10 mouse cellular contexts compared by ENCODE assay signal in genomic region chr1:57387876-57388275, GRCm38 (mm10). TPM values are rescaled to one million over a fixed set of nuclear protein-coding genes. Genes with fewer than 3 reads are reported as not detected.
DNase-seq lines count a peak whose midpoint lies in the region; ATAC-seq and TF ChIP-seq lines count a peak whose summit lies in the region.
"Had no signal": no experiment of that assay in that cellular context is flagged by ENCODE, and none has a peak within 500 bp of the region (broad histone marks: within the 10 kb centered on the region; RNA-seq: fewer than 3 reads in every experiment).

No protein-coding gene starts in this region.

- peak; percentile 14 for DNase-seq in MEL (ENCODE audit: low read depth, low spot score)
- peak; percentile 46 for DNase-seq in cerebellum, adult 9-11 months
- DNase-seq in hindbrain, postnatal 0 days (ENCODE audit: low spot score) = peak; percentile 92
- DNase-seq in midbrain, embryonic 14.5 days = peak; percentile 81
- DNase-seq in thymus, adult 2 months = no peak
- DNase-seq in heart, postnatal 36 days = no peak
- no peak for DNase-seq in heart, postnatal 25 days (ENCODE audit: low spot score)
- DNase-seq in kidney, adult 8-10 months = no peak
- DNase-seq: heart, postnatal 4 days had no signal

- TF ChIP-seq POLR2A in MEL (IDR thresholded peaks at IDR 0.05; ENCODE audit: control insufficient read depth in 1 of 2, insufficient read depth in 1 of 2, low read depth in 1 of 2, low read length in 2 of 2, poor library complexity in 1 of 2) = no peak
- TF ChIP-seq POLR2A in thymus, adult 2 months (IDR thresholded peaks at IDR 0.05; ENCODE audit: control insufficient read depth, extremely low read depth, insufficient read depth, low read length, poor library complexity) = no peak

- peaks cover 0 to 5% of the 10 kb centered on the region in 2 experiments; a peak in 2 of 4 replicates for H3K36me3 ChIP-seq in MEL (ENCODE audit: control insufficient read depth in 1 of 2, insufficient read depth in 2 of 2, low read length in 2 of 2)
- H3K36me3 ChIP-seq in hindbrain, postnatal 0 days (ENCODE audit: insufficient read depth, low read length) = peaks cover 14% of the 10 kb centered on the region; the same call in 1 of the 2 replicates
- H3K36me3 ChIP-seq in midbrain, embryonic 14.5 days (ENCODE audit: control insufficient read depth, insufficient read depth, low read length) = peaks cover 34% of the 10 kb centered on the region
- H3K36me3 ChIP-seq in thymus, adult 2 months (ENCODE audit: control insufficient read depth, insufficient read depth, low read length) = peaks cover 14% of the 10 kb centered on the region; the same call in 1 of the 2 replicates

- intact Hi-C loops in heart, postnatal 36 days (cut with DNase I) = no loop called here
- intact Hi-C loops in heart, postnatal 25 days (cut with DNase I) = no loop called here

- no peaks in the 10 kb centered on the region for H3K27me3 ChIP-seq in MEL (ENCODE audit: control insufficient read depth in 1 of 2, insufficient read depth in 2 of 2, low read length in 2 of 2)
- H3K27me3 ChIP-seq in hindbrain, postnatal 0 days (ENCODE audit: insufficient read depth, low read length) = no peaks in the 10 kb centered on the region
- no peaks in the 10 kb centered on the region for H3K27me3 ChIP-seq in midbrain, embryonic 14.5 days (ENCODE audit: control insufficient read depth, insufficient read depth, low read length)
- no peaks in the 10 kb centered on the region for H3K27me3 ChIP-seq in thymus, adult 2 months (ENCODE audit: control insufficient read depth, insufficient read depth, low read length)

- peak; percentile 94 for ATAC-seq in hindbrain, postnatal 0 days
- peak; percentile 84 for ATAC-seq in midbrain, embryonic 14.5 days (ENCODE audit: low FRiP score, low TSS enrichment)

- H3K4me3 ChIP-seq in MEL (ENCODE audit: control insufficient read depth in 1 of 2, insufficient read depth in 1 of 2, low read depth in 2 of 2, low read length in 2 of 2) = no peak overlapping the region
- H3K4me3 ChIP-seq in hindbrain, postnatal 0 days (ENCODE audit: low read length) = no peak overlapping the region
- H3K4me3 ChIP-seq in midbrain, embryonic 14.5 days (replicated peaks; ENCODE audit: low read depth, low read length) = no peak overlapping the region
- H3K4me3 ChIP-seq in thymus, adult 2 months (ENCODE audit: control insufficient read depth, insufficient read depth, low read length) = no peak overlapping the region

- whole genome bisulfite sequencing in hindbrain, postnatal 0 days = 31% methylated on average over 2 of the region's 2 CpGs
- 41% methylated on average over 2 of the region's 2 CpGs for WGBS in midbrain, embryonic 14.5 days
- WGBS in thymus, adult 2 months = 58% methylated on average over 2 of the region's 2 CpGs

- no peaks in the 10 kb centered on the region for H3K79me2 ChIP-seq in MEL (ENCODE audit: control insufficient read depth, insufficient read depth, low read length, poor library complexity)

- H3K4me2 ChIP-seq in hindbrain, postnatal 0 days (ENCODE audit: low read depth, low read length) = no peak overlapping the region
- H3K4me2 ChIP-seq in midbrain, embryonic 14.5 days (ENCODE audit: low read length) = no peak overlapping the region
- H3K4me2 ChIP-seq: liver, embryonic 11.5 days had no signal

- no peaks in the 10 kb centered on the region for H3K4me1 ChIP-seq in MEL (ENCODE audit: control insufficient read depth in 1 of 2, insufficient read depth in 2 of 2, low read length in 2 of 2)
- no peaks in the 10 kb centered on the region; the same call in none of the 2 replicates for H3K4me1 ChIP-seq in hindbrain, postnatal 0 days (ENCODE audit: insufficient read depth, low read length)
- 0 out of 2 replicates have a peak, but pooled peaks cover 2% of the 10 kb centered on the region for H3K4me1 ChIP-seq in midbrain, embryonic 14.5 days (ENCODE audit: control insufficient read depth, insufficient read depth, low read length)
- no peaks in the 10 kb centered on the region for H3K4me1 ChIP-seq in thymus, adult 2 months (replicated peaks; ENCODE audit: control insufficient read depth, insufficient read depth, low read length)

- no peak overlapping the region for H3K9ac ChIP-seq in MEL (ENCODE audit: control insufficient read depth, low read depth, low read length, poor library complexity, severe bottlenecking)
- H3K9ac ChIP-seq in hindbrain, postnatal 0 days (replicated peaks; ENCODE audit: low read length) = no peak overlapping the region
- H3K9ac ChIP-seq in midbrain, embryonic 14.5 days (replicated peaks; ENCODE audit: low read length) = no peak overlapping the region

- no peaks in the 10 kb centered on the region for H3K9me3 ChIP-seq in MEL (replicated peaks; ENCODE audit: insufficient read depth, low read length)
- H3K9me3 ChIP-seq in hindbrain, postnatal 0 days (ENCODE audit: low read length) = no peaks in the 10 kb centered on the region
- H3K9me3 ChIP-seq in midbrain, embryonic 14.5 days (ENCODE audit: control insufficient read depth, low read length) = no peaks in the 10 kb centered on the region

- no peak for TF ChIP-seq CTCF in MEL (IDR thresholded peaks at IDR 0.05 in 2 of 3, conservative IDR thresholded peaks at IDR 0.05 in 1 of 3; ENCODE audit: control insufficient read depth in 1 of 3, insufficient read depth in 1 of 3, low read depth in 2 of 3, low read length in 3 of 3, poor library complexity in 1 of 3, severe bottlenecking in 1 of 3)
- no peak for TF ChIP-seq CTCF in hindbrain, postnatal 0 days (IDR thresholded peaks at IDR 0.05; ENCODE audit: low read depth)
- TF ChIP-seq CTCF in thymus, adult 2 months (IDR thresholded peaks at IDR 0.05; ENCODE audit: borderline replicate concordance, control insufficient read depth, extremely low read depth, insufficient read depth, low read length, poor library complexity) = no peak

- H3K27ac ChIP-seq in MEL (ENCODE audit: control insufficient read depth, low read depth, low read length) = no peak overlapping the region
- peak overlapping the region; percentile 34; the same call in 1 of the 2 replicates for H3K27ac ChIP-seq in hindbrain, postnatal 0 days
- no peak overlapping the region for H3K27ac ChIP-seq in midbrain, embryonic 14.5 days (replicated peaks; ENCODE audit: low read depth, low read length)
- H3K27ac ChIP-seq in thymus, adult 2 months (ENCODE audit: control insufficient read depth, insufficient read depth, low read length) = no peak overlapping the region

- no peak for TF ChIP-seq EP300 in MEL (IDR thresholded peaks at IDR 0.05; ENCODE audit: low read depth in 1 of 2, low read length in 2 of 2)

- no peak for TF ChIP-seq RAD21 in MEL (IDR thresholded peaks at IDR 0.05; ENCODE audit: low read depth, low read length)

TF ChIP-seq in MEL, 35 proteins besides CTCF, POLR2A, EP300 and RAD21:
- TF ChIP-seq MAFK (IDR thresholded peaks at IDR 0.05; ENCODE audit: borderline replicate concordance, low read depth, low read length) (no peak), TAL1 (IDR thresholded peaks at IDR 0.05; ENCODE audit: low read length) (no peak), USF1 (IDR thresholded peaks at IDR 0.05; ENCODE audit: low read depth, low read length) (no peak), GABPA (IDR thresholded peaks at IDR 0.05; ENCODE audit: low read depth, low read length) (no peak), MAZ (IDR thresholded peaks at IDR 0.05; ENCODE audit: low read depth, low read length) (no peak), TBP (IDR thresholded peaks at IDR 0.05; ENCODE audit: low read depth, low read length) (no peak), BHLHE40 (IDR thresholded peaks at IDR 0.05; ENCODE audit: borderline replicate concordance, low read depth, low read length) (no peak), MXI1 (IDR thresholded peaks at IDR 0.05; ENCODE audit: low read depth, low read length) (no peak), KAT2A (conservative IDR thresholded peaks at IDR 0.05; ENCODE audit: low read depth, low read length) (no peak), ZNF384 (IDR thresholded peaks at IDR 0.05; ENCODE audit: low read depth, low read length) (no peak), ZC3H11A (IDR thresholded peaks at IDR 0.05; ENCODE audit: low read depth, low read length) (no peak), POLR2AphosphoS2 (IDR thresholded peaks at IDR 0.05; ENCODE audit: low read length) (no peak), HCFC1 (IDR thresholded peaks at IDR 0.05; ENCODE audit: low read depth, low read length) (no peak)

RNA-seq across cellular contexts. Expression of gene 1700066M21Rik, which starts 10.5 kb away (rescaled TPM):
- total RNA-seq in MEL (2012; rRNA removed) = 10.8 and 11.7 TPM in 2 replicates
- 1 to 10 TPM in 1 of 2 experiments, not detected in 1; 9.9 TPM for polyA plus RNA-seq in MEL (2012; ENCODE audit: insufficient read depth in 1 of 2, insufficient read length in 2 of 2, low read depth in 1 of 2, low replicate concordance in 2 of 2, missing spikeins in 1 of 2)
- 20.3 and 56.1 TPM in 2 replicates for total RNA-seq in hindbrain, postnatal 0 days (2014; rRNA removed)
- 23.7 and 25.3 TPM in 2 replicates for polyA plus RNA-seq in hindbrain, postnatal 0 days (2015; fragmentation: Nextera tagmentation; extraction: Ambion mirVana)
- 20.9 and 21.4 TPM in 2 replicates for polyA plus RNA-seq in midbrain, embryonic 14.5 days (2014; fragmentation: Nextera tagmentation; extraction: Ambion mirVana)
- polyA plus RNA-seq in thymus, adult 2 months (2012; rRNA removed) = 22.9 and 47.3 TPM in 2 replicates
- total RNA-seq in heart, postnatal 36 days (2021) = 1 to 10 TPM; 2.5 to 2.6 TPM
- 1 to 10 TPM; 2.0 to 2.6 TPM for total RNA-seq in heart, postnatal 25 days (2021)

RNA-seq across cellular contexts. Expression of gene Maip1, which starts 18.3 kb away (rescaled TPM):
- 8.1 and 10.2 TPM in 2 replicates for total RNA-seq in MEL (2012; rRNA removed)
- polyA plus RNA-seq in MEL (2012; ENCODE audit: insufficient read depth in 1 of 2, insufficient read length in 2 of 2, low read depth in 1 of 2, low replicate concordance in 2 of 2, missing spikeins in 1 of 2) = 1 to 10 TPM in 1 of 2 experiments, not detected in 1; 8.8 TPM
- total RNA-seq in hindbrain, postnatal 0 days (2014; rRNA removed) = 6.7 and 7.0 TPM in 2 replicates
- polyA plus RNA-seq in hindbrain, postnatal 0 days (2015; fragmentation: Nextera tagmentation; extraction: Ambion mirVana) = 19.8 and 20.4 TPM in 2 replicates
- 16.1 and 17.5 TPM in 2 replicates for polyA plus RNA-seq in midbrain, embryonic 14.5 days (2014; fragmentation: Nextera tagmentation; extraction: Ambion mirVana)
- 7.1 and 7.4 TPM in 2 replicates for polyA plus RNA-seq in thymus, adult 2 months (2012; rRNA removed)
- total RNA-seq in heart, postnatal 36 days (2021) = 10 to 100 TPM; 11.9 to 12.0 TPM
- 10 to 100 TPM; 10.8 to 10.9 TPM for total RNA-seq in heart, postnatal 25 days (2021)

RNA-seq across cellular contexts. Expression of gene Tyw5, which starts 19.0 kb away (rescaled TPM):
- 15.0 and 15.8 TPM in 2 replicates for total RNA-seq in MEL (2012; rRNA removed)
- 10 to 100 TPM in 1 of 2 experiments, not detected in 1; 18.5 TPM for polyA plus RNA-seq in MEL (2012; ENCODE audit: insufficient read depth in 1 of 2, insufficient read length in 2 of 2, low read depth in 1 of 2, low replicate concordance in 2 of 2, missing spikeins in 1 of 2)
- 14.4 and 14.9 TPM in 2 replicates for total RNA-seq in hindbrain, postnatal 0 days (2014; rRNA removed)
- polyA plus RNA-seq in hindbrain, postnatal 0 days (2015; fragmentation: Nextera tagmentation; extraction: Ambion mirVana) = 29.8 and 31.4 TPM in 2 replicates
- 19.8 and 23.8 TPM in 2 replicates for polyA plus RNA-seq in midbrain, embryonic 14.5 days (2014; fragmentation: Nextera tagmentation; extraction: Ambion mirVana)
- 6.5 and 8.5 TPM in 2 replicates for polyA plus RNA-seq in thymus, adult 2 months (2012; rRNA removed)
- 1 to 10 TPM; 4.7 to 5.5 TPM for total RNA-seq in heart, postnatal 36 days (2021)
- total RNA-seq in heart, postnatal 25 days (2021) = 1 to 10 TPM; 5.4 to 5.5 TPM

Comparison
In these comparisons a context has a peak if more than half of its experiments do, and no peak if none do; other contexts are left out.
1. DNase-seq: peak in MEL (single experiment), cerebellum, adult 9-11 months (single experiment), hindbrain, postnatal 0 days (single experiment) and midbrain, embryonic 14.5 days (single experiment); none in thymus, adult 2 months (single experiment), heart, postnatal 36 days (0 of 2), heart, postnatal 25 days (single experiment) and kidney, adult 8-10 months (0 of 2).